Mouse (Mus musculus): ENCODE results near the gene Fsip1. TPM values are rescaled to one million over a fixed set of nuclear protein-coding genes. Genes with fewer than 3 reads are reported as not detected.

Gene Fsip1
- polyA plus RNA-seq, 2 experiments, result 0.32 to 0.40 TPM

DNA sequence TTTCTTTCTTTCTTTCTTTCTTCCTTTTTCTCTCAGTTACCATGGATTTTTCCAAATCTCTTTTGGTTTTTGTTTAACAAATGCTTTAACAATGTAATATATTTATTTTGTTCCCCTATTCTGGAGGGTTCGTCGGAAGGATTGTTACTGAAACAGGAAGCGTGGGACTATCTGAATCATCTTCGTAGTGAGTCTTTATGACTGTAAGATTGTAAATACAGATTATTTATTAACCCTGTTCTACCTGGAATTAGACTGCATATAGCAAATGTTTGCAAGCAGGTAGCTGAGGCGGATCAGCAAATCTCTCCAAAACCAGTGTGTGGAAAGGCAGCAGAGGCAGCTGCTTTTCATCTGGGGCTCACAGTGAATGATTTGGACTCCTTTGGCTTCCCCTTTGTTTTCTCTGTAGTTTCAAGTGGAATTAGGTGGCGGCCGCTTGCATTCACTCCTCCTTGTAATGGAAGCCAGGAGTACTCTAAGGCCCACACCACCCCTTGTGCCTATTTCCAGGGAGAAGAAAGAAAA, 130.8 kb downstream of the Fsip1 start:
- DNase-seq (ENCODE audit: low spot score), result no peak
- 77% methylated on average over 7 of the region's 7 CpGs for WGBS
- ATAC-seq (ENCODE audit: low FRiP score, low read depth), result no peak

GRCm38 (mm10) chr2:118125211-118125939, 131.4 kb downstream of the Fsip1 start:
- Histone ChIP-seq H3K4me1 (ENCODE audit: control insufficient read depth, insufficient read depth, low read length) (no peaks in the 10 kb centered on the region), H3K9ac (ENCODE audit: low read depth, low read length, severe bottlenecking) (no peak overlapping the region), H3K4me3 (replicated peaks; ENCODE audit: low read length) (no peak overlapping the region), H3K27ac (replicated peaks; ENCODE audit: low read depth, low read length) (no peak overlapping the region), H3K27me3 (ENCODE audit: control insufficient read depth, insufficient read depth, low read length) (no peaks in the 10 kb centered on the region), H3K9me3 (ENCODE audit: control insufficient read depth, low read length) (no peaks in the 10 kb centered on the region), H3K4me2 (replicated peaks; ENCODE audit: low read depth, low read length, severe bottlenecking) (no peak overlapping the region), H3K36me3 (ENCODE audit: control insufficient read depth, insufficient read depth, low read length) (peaks cover 58% of the 10 kb centered on the region)
- 84% methylated on average over 11 of the region's 11 CpGs for WGBS
- ATAC-seq (ENCODE audit: low FRiP score, low read depth), result no peak
- TF ChIP-seq POLR2A (IDR thresholded peaks at IDR 0.05; ENCODE audit: borderline replicate concordance, extremely low read depth, insufficient read depth, insufficient read length), result no peak
- DNase-seq (ENCODE audit: low spot score), result no peak

More for the DNA sequence above, 130.8 kb downstream of the Fsip1 start:
- no peak overlapping the region for H3K4me3 ChIP-seq (replicated peaks; ENCODE audit: low read length)
- peaks cover 52% of the 10 kb centered on the region for H3K36me3 ChIP-seq (ENCODE audit: control insufficient read depth, insufficient read depth, low read length)
- no peak overlapping the region for H3K9ac ChIP-seq (ENCODE audit: low read depth, low read length, severe bottlenecking)
- no peaks in the 10 kb centered on the region for H3K27me3 ChIP-seq (ENCODE audit: control insufficient read depth, insufficient read depth, low read length)
- no peak for TF ChIP-seq POLR2A (IDR thresholded peaks at IDR 0.05; ENCODE audit: borderline replicate concordance, extremely low read depth, insufficient read depth, insufficient read length)
- H3K4me1 ChIP-seq (ENCODE audit: control insufficient read depth, insufficient read depth, low read length), result no peaks in the 10 kb centered on the region
- H3K4me2 ChIP-seq (replicated peaks; ENCODE audit: low read depth, low read length, severe bottlenecking), result no peak overlapping the region
- no peak overlapping the region for H3K27ac ChIP-seq (replicated peaks; ENCODE audit: low read depth, low read length)
- H3K9me3 ChIP-seq (ENCODE audit: control insufficient read depth, low read length), result no peaks in the 10 kb centered on the region

DNA sequence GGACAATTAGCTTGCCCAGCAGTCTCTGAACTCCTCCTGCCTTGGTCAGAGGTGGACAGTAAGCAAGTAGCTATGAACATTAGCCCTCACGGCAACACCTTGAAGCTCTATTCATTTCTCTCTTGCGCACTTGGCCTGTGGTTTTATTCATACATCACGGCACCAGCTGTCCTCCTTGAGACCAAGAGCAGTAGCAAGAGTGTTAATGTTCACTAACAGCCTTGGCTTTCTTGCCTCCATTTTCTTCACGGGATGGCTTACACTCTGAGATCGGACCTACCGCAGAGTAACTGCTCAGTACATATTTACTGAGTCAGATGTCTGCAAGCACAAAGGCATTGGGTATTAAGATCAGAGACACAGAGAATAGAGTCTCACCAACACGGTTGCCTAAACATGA, 132.3 kb downstream of the Fsip1 start:
- Histone ChIP-seq H3K9me3 (ENCODE audit: control insufficient read depth, low read length) (no peaks in the 10 kb centered on the region), H3K9ac (ENCODE audit: low read depth, low read length, severe bottlenecking) (no peak overlapping the region), H3K36me3 (ENCODE audit: control insufficient read depth, insufficient read depth, low read length) (peaks cover 67% of the 10 kb centered on the region), H3K4me2 (replicated peaks; ENCODE audit: low read depth, low read length, severe bottlenecking) (no peak overlapping the region), H3K27me3 (ENCODE audit: control insufficient read depth, insufficient read depth, low read length) (no peaks in the 10 kb centered on the region), H3K27ac (replicated peaks; ENCODE audit: low read depth, low read length) (no peak overlapping the region), H3K4me3 (replicated peaks; ENCODE audit: low read length) (no peak overlapping the region), H3K4me1 (ENCODE audit: control insufficient read depth, insufficient read depth, low read length) (no peaks in the 10 kb centered on the region)
- no peak for TF ChIP-seq POLR2A (IDR thresholded peaks at IDR 0.05; ENCODE audit: borderline replicate concordance, extremely low read depth, insufficient read depth, insufficient read length)
- WGBS, result 90% methylated on average over 7 of the region's 7 CpGs
- DNase-seq (ENCODE audit: low spot score) (no peak), ATAC-seq (ENCODE audit: low FRiP score, low read depth) (no peak)

- Histone ChIP-seq H3K9ac (ENCODE audit: low read depth, low read length, severe bottlenecking) (no peak overlapping the region), H3K4me3 (replicated peaks; ENCODE audit: low read length) (no peak overlapping the region), H3K4me2 (replicated peaks; ENCODE audit: low read depth, low read length, severe bottlenecking) (no peak overlapping the region), H3K36me3 (ENCODE audit: control insufficient read depth, insufficient read depth, low read length) (peaks cover 74% of the 10 kb centered on the region), H3K27ac (replicated peaks; ENCODE audit: low read depth, low read length) (no peak overlapping the region), H3K4me1 (ENCODE audit: control insufficient read depth, insufficient read depth, low read length) (no peaks in the 10 kb centered on the region), H3K27me3 (ENCODE audit: control insufficient read depth, insufficient read depth, low read length) (no peaks in the 10 kb centered on the region), H3K9me3 (ENCODE audit: control insufficient read depth, low read length) (no peaks in the 10 kb centered on the region)
- TF ChIP-seq POLR2A (IDR thresholded peaks at IDR 0.05; ENCODE audit: borderline replicate concordance, extremely low read depth, insufficient read depth, insufficient read length), result no peak
- 75% methylated on average over 9 of the region's 9 CpGs for WGBS
- no peak for DNase-seq (ENCODE audit: low spot score)
- ATAC-seq (ENCODE audit: low FRiP score, low read depth), result no peak
Observed at GRCm38 (mm10) chr2:118123743-118124142, 133.0 kb downstream of the Fsip1 start.

DNA sequence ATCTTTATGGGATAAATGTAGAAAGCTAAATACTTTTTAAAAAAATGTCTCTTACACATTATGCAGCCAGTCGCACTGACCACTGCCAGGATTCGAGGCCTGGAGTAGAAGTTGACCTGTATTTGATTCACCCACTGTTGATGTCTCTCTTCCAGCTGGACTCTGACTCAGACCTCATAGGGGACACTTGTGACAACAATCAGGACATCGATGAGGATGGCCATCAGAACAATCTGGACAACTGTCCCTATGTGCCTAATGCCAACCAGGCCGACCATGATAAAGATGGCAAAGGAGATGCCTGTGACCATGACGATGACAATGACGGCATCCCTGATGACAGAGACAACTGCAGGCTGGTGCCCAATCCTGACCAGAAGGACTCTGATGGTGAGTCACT, 134.5 kb downstream of the Fsip1 start:
- Histone ChIP-seq H3K9ac (ENCODE audit: low read depth, low read length, severe bottlenecking) (no peak overlapping the region), H3K4me3 (replicated peaks; ENCODE audit: low read length) (no peak overlapping the region), H3K4me1 (ENCODE audit: control insufficient read depth, insufficient read depth, low read length) (no peaks in the 10 kb centered on the region), H3K4me2 (replicated peaks; ENCODE audit: low read depth, low read length, severe bottlenecking) (no peak overlapping the region), H3K36me3 (ENCODE audit: control insufficient read depth, insufficient read depth, low read length) (peaks cover 89% of the 10 kb centered on the region), H3K27ac (replicated peaks; ENCODE audit: low read depth, low read length) (no peak overlapping the region), H3K9me3 (ENCODE audit: control insufficient read depth, low read length) (no peaks in the 10 kb centered on the region), H3K27me3 (ENCODE audit: control insufficient read depth, insufficient read depth, low read length) (no peaks in the 10 kb centered on the region)
- DNase-seq (ENCODE audit: low spot score) (no peak), ATAC-seq (ENCODE audit: low FRiP score, low read depth) (no peak)
- no peak for TF ChIP-seq POLR2A (IDR thresholded peaks at IDR 0.05; ENCODE audit: borderline replicate concordance, extremely low read depth, insufficient read depth, insufficient read length)
- WGBS, result 94% methylated on average over 6 of the region's 6 CpGs
